Mouse (Mus musculus) CD8-positive naive resting alpha-beta T cell, adult 2 months (primary cell): ENCODE data around the gene Ddx3x.
A peak's percentile ranks its signal among the peaks of the same experiment; 100 is the strongest.
"Not testable (repeated sequence)": the region's sequence is repeated elsewhere in the genome, so short reads cannot be mapped to it uniquely, and the experiment has no call there.

Source experiments
- DNase-seq, 2 experiments: peaks; one replicate each; pipeline ENCODE4 v3.0.0; 2022; ENCODE audit warnings: low read depth in 2 of 2, low spot score in 2 of 2

Ddx3x gene

DNA sequence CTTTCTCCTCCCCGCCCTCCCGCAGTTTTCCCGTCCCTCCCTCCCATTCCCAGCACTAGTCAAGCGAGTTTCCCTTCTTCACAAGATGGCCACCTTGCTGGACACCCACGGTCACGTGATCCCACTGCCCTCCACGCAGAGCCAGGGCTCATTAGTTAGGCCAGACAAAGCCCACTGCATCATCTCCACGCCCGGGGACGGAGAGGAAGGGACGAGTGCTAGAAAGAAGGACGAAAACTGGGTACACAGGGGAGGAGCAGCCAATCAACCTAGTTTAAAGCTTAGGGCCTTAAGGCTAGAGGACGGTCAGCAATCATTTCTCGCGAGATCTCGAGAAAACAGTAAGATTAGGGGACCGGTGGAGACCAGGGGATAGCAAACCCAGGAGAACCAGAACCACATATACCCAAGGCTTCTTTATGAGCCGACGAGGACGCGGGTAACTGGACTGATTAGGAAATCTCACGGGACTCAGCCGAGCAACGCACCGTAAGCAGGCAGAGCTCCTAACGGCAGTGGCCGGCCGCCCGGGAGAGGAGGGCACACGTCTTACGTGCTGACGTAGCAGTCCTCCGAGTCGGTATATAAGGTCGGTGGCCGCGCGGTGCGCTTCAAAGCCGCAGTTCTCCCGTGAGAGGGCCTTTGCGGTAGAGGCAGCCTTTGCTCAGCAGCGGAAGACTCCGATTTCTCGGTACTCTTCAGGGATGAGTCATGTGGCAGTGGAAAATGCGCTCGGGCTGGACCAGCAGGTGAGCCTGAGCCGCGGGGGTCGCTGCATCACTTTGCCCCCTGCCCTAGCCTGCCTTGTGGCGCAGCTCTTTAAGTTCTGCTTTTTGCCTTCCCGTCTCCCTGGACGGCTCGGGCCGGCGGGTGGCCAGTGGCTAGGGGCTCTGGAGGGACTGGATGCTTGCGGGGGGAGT lies at the start of gene Ddx3x:
Gene Ddx3x, plus strand, starts transcription at position 562 of the 920 bp plus-strand sequence.
- DNase-seq, result peak; percentile 85 to 86

DNA sequence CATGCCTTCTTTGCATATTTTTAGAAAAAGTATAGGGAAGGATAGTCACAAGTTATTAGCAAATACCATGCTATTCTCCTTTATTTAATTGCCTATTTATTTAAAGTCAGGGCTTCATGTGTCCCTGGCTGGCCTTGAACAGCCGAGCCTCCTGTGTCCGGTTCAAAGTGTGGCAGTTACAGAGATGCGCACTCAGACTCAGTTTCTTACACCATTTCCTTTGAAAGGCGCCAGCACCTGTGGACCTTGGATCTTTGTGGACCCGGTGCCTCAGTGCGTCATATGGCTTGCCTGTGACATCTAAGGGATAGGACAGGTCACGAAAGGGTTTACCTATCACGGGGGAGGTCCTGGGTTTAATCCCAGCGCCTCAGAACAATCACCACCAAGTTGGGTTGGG lies 49.5 kb upstream of the Ddx3x start:
- no peak for DNase-seq

DNA sequence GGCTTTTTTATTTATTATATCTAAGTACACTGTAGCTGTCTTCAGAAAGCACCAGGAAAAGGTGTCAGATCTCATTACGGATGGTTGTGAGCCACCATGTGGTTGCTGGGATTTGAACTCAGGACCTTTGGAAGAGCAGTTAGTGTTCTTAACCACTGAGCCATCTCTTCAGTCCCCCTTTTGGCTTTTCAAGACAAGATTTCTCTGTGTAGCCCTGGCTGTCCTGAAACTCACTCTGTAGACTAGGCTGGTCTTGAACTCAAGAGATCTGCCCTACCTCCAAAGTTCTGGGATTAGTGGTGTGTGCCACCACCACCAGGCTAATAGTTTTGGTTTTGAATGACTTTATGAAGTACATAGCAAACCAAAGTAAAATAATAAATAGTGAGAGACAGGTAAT lies 47.9 kb upstream of the Ddx3x start:
- DNase-seq, result not testable (repeated sequence)

DNA sequence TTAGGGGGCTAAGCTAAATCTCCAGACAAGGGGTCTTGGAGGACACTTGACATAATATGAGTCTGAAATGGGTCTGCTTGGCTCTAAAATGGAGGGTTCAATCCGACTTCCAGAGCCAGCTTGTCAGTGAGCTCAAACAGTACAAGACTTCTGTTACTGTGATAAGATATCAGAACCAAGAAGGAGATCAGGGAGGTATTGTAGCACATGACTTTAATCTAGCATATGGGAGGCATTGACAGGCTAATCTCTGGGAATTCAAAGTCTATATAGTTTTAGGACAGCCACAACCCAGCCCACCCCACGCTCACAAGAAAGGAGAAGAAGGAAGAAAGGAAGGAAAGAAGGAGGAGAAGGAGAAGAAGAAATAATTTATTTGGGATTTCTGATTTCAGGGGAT lies 47.1 kb upstream of the Ddx3x start:
- no peak for DNase-seq

DNA sequence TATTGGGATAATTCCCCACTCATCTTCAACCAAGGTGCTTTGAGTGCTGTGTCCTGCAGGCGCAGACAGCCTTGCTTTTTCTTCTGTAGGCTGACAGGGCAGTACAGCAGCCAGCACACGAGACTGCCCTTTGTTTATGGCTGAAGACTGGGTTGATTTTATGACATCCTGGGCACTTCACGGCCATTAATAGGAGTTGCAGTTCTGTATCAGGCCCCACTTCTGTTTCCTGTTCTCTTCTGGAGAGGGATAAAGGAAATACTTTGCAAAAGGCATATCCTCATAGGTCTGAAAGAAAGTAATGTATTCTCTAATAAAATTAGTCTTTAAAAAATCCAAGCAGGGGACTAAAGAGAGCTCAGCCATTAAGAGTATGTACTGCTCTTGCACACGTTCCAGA lies 46.1 kb upstream of the Ddx3x start:
- no peak for DNase-seq

DNA sequence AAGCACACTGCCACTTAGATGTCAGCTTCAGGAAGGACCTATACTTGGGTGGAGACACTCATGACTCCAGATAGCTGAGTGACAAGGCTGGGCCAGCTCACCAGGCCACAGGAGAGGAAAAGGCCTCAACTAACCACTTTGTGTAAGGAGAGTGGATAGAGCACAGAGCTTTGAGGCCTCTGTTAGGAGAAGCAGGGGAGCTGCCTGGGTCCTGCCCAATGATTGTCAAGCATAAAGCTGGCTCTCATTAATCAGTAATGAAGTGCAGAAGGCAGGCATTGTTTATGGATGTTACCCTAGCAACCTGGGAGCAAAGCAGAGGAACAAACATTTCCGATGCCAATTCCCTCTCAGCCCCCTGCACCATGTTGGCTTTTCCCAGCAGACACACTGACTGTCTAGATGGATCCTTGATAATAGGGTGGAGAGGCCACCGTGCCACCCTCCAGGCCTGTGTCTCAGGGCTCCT lies 44.6 kb upstream of the Ddx3x start:
- no peak for DNase-seq

DNA sequence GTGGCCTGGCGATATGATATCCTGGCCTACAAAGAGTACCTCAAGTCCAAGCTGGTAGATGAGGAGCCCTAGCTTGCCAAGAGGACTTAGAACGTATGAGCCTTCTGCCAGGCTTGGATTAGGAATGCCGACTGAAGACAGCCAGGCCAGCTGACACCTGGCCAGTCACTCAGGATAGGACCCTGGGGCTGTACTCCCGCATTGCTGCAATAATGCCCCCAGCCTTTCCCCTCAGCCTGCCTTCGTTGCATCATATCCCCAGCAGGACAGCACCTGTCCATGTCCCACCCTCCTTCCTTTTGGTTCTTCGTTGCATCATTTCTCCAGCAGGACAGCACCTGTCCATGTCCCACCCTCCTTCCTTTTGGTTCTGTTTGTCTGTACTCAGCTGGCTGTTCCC lies 41.3 kb upstream of the Ddx3x start:
- DNase-seq, result no peak

DNA sequence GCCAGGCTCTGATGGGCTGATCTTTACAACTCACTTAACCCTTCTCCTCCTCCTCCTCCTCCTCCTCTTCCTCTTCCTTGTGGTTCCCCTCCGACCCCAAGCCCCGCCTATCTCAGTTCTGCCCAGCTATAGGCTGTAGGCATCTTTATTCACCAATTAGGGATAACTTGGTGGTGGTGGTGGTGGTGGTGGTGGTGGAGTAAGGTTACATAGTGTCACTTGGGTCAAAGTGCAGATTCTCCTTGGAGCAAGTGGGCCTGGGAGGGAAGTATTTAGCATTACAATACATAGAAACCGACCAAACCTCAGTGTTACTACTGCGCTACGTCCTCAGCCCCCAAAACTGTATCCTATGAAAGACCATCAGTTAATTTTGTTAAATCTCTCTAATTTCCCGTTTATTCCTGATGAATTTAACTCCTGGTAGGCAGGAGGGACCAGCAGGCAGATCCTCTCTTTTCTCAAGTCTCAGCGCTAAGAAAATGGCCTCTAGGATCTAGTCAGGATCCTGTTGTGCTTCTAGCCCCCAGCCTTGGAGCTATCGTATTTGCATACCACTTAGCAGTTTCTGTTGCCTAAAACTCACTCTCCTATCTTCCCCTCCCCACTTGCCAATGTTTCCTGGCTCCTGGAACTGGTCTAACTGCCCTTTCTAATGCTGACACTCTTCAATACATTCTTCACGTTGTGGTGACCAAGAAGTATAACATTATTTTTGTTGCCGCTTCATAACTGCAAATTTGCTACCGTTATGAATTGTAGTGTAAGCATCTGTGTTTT lies 39.9 kb upstream of the Ddx3x start:
- no peak for DNase-seq

DNA sequence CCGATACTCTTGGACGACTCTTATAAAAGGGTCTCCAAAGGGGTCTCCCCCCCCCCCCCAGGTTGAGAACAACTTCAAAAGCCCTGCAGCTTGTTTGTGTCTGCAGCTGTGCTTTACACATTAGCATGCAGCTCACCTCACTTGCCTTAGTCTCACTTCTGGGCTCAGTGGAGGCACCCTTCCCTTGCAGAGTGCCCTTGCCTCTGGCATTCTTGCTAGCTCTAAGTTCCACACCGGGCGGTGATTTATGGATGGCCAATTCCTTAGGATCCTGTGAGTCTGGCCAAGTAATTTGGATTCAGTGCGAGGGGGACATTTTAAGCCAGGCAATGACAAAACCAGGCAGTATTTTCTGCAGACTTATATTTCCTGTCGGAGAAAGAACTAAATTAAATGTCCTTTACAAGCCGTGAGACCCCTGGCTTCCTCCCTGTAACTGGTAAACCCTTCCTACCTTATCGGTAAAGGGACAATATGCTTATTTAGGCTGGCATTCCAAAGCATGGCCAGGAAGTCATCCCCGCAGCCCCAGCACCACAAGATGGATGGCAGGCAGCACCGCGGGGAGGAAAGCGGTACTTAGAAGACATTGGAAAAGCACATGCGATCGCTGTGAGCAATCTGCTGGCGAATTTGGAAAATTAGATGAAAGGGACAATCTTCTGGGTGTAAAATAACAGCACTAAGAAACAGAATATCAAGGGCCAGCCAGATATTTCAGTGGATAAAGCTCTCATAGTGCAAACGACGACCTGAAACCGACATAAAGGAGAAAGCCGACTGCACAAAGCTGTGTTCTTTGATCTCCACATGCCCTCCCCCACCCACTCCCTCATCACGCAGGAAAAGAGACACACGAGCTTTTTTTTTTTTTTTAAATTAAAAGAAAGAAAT lies 39.1 kb upstream of the Ddx3x start:
- peak in 1 of 2 experiments; percentile 13 for DNase-seq

DNA sequence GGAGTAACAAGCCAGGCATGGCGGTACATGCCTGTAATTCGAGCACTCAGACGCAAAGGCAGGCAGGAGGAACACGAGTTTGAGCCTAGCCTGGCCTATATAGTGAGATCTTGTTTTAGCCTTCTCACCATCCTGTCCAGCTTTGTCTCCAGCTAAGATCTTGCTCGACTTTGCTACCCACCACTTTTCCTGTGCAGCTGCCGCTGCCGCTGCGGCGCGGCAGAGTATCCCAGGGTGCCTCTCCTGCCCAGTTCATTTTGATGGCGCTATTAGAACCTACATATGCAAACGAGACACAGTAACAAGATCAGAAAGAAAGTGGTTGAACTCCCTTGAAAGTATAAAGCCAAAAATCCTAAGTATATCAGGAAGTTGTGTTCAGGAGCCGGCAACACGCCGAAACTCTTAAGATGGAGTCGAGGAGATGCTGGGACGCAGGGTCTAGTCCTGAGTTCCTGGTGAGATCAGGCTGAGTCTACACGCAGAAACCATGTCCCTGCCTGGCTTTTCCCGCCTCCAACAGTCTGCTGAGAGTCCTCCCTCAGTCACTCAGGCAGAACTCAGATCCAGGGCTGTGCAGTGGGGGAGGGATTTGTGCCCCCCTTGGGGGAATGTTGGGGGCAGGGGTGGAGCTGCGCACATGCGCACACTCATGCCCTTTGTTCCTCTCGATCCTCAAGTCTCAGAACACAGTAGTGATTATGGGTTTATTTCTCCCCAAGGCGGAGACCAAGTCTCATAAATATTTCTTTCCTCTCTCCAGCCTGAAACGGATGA lies 38.3 kb upstream of the Ddx3x start:
- DNase-seq, result peak; percentile 25 to 62

DNA sequence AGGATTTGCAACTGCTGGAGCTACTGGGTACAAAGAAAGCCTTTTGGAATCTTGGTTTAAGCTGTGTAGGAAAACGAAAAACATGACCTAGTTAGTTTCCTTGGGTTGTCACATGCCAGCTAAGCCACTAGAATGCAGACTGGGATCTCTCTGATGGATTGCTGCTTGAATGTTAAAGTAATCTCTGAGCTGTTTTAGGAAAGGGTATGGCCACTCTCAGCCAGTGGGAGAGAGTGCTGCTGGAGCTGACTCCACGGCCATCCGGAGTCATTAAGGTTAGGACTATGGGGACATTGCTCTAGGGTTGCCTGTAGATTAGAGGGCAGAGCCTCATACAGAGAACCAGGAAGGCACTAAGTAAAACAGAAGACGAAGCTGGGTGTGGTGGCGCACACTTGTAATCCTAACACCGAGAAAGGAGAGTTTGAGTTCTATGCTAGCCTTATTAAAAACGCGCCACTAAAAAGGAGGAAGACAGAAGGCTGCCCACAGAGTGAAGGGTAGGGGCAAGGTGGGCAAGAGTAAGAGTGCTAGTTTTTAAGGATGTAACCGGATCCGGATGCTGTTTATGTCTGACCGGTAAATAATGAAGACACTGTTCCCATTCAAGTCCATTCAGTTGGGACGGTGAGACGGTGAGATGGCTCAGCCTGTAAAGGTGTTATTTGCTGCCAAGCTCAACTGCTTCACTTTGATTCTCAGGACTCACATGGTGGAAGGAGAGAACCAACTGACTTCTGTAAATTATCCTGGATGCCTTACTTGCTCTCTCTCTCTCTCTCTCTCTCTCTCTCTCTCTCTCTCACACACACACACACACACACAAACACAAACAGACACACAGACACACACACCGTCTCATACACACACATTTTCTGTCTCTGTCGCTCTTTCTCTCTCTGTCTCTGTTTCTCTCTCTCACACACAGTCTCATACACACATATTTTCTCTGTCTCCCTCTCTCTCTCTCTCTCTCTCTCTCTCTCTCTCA lies 37.3 kb upstream of the Ddx3x start:
- DNase-seq, result peak; percentile 5

DNA sequence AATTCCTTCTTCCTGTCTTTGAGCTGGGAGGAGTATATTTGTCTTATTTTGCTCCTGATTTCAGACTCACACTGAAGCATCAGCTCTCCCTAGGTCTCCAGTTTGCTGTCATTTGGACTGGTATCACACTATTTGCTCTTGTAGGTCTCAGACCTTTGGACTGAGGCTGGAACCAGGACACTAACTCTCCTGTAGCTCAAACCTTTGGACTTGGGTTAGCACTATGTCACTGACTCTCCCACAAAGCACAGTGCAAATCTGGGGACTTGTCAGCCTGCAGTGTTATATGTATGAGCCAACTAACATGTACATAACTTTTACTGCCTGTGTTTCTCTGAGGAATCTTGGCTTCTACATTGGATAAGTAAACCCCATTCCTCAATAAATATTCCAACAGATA lies 36.2 kb upstream of the Ddx3x start:
- no peak for DNase-seq

DNA sequence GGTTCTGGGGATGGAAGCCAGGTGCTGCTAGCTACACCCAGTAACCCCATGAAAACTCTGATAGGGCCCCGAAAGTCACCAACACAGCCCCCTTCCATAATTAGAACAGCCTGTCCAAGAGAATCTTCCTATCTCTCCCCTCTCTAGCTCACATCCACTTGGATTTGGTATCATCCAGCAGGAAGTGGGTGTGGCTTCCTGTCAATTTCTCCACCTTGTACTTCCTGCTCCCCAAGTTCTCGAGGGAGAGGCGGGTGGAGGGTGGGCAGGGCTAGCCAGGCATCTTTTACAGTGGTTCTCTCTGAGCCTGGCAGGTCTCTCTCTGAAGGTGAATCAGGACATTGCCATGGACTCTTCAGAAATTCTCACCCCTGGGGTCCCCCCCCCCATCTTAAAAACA lies 35.7 kb upstream of the Ddx3x start:
- DNase-seq, result no peak

DNA sequence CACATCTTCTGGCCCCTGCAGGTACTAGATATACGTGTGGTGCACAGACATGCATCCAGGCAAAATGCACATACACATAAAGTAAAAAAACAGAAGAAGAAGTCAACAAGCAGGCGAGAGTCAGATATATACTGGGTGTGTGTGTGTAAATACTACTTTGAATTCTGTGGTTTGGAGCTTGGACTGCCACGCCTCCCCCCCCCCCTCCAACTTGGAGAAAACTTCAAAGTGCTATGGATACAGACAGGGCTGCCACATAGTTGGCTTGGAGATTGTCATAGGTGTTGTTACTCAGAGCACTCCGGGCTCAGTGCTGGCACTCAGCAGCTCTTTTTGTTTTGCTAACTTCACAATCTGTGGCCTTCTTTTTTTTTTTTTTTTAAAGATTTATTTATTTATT lies 29.1 kb upstream of the Ddx3x start:
- DNase-seq, result no peak

DNA sequence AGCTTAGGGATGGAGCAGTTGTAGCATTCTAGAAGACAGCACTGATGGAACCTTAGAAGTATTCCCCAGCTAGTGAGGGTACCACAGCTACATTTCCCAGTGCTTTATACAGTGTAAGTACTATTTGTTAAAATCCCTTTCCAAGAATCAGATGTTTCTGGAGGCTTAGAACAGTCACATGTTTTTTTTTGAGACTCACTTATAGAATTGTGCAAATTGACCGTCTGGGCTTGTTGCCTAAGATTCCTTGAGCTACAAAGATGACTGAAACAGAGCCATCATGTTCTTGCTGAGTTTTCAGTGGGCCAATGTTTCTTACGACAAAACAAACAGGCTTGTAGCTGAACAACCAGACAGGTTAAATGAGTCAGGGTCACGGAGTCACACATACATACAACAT lies 26.5 kb upstream of the Ddx3x start:
- DNase-seq, result no peak

DNA sequence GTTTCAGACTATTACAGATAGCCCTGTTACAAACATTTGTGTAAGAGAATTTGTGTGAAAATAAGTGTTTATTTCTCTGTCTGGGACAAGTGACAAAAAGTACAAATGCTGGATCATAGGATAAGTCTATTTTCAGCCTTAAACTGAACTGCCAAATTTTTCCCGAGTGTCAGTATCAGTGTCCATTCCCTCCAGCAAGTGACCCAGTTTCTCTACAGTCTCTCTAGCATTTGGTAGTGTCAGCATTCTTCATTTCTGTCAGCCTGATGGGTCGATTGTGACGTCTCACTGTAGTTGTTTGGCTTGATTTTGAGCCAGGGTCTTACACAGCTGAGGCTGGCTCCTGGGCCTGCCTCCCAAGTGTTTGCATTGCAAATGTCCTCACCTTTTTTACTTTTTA lies 17.4 kb upstream of the Ddx3x start:
- no peak for DNase-seq

DNA sequence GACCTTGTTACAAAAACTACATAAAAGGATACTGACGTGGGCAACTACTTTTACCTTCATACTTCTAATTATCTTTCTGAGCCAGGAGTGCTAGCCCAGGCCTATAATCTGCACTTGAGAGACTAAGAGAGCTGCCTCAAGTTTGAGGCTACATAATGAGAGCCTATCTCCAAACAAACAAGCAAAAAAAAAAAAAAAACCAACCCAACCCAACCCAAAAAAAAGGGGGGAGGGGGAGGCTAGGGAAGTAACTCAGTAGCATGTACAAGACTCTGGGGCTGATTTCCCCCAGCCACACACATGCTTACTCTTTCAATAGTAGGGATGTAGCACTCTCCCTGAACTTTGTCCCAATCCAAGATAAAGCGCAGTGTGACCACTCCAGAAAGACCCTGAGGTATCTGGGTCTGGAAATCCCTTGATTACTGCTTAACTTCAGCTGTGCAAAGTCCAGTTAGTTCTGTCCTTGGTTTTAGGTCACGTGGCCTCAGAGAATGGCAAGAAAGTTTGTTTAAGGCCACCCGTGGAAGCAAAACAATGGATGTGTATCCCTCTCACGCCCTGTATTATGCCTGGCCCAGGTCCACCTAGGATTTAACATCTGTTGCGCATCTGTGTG lies 5.1 kb upstream of the Ddx3x start:
- DNase-seq, result no peak

DNA sequence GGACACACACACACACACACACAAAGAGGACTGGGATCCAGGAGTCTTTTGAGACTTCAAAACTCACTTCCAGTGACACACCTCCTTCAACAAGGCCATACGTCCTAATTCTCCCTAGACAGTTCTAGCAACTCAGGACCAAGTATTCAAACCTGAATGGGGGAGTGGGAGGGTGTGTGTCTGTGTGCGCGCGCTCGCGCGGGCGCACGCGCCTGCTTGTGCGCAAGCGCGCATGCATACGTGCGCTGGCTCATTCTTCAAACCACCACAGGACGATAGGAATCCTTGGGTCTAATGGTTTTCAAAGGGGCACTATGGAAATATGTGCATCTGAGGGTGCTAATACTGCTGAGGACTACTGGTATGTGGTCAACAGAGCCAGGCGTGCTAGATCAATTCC lies 1.8 kb upstream of the Ddx3x start:
- DNase-seq, result no peak

DNA sequence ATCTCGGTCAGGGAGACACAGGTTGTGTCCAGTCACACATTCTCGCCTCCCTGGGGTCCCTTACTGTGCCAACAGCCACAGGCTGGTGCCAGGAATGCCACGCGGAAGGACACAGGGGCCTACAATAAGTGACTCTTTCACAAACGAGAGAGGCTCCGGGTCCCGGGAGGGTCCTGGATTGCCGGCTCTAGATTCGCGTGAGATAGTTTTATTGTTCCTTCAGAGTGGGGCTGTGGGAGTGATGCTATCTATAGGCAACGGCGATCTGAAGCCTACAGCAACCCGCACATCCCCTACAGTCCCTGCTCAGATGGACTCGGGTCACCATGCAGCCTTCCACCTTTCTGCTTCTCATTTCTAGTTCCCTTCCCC lies 747 bp upstream of the Ddx3x start:
- DNase-seq, result peak in 1 of 2 experiments; percentile 12
